Mouse (Mus musculus): Measurements from ENCODE around the gene Pde4dip.
A peak's percentile ranks its signal among the peaks of the same experiment; 100 is the strongest.

The Pde4dip gene

DNA sequence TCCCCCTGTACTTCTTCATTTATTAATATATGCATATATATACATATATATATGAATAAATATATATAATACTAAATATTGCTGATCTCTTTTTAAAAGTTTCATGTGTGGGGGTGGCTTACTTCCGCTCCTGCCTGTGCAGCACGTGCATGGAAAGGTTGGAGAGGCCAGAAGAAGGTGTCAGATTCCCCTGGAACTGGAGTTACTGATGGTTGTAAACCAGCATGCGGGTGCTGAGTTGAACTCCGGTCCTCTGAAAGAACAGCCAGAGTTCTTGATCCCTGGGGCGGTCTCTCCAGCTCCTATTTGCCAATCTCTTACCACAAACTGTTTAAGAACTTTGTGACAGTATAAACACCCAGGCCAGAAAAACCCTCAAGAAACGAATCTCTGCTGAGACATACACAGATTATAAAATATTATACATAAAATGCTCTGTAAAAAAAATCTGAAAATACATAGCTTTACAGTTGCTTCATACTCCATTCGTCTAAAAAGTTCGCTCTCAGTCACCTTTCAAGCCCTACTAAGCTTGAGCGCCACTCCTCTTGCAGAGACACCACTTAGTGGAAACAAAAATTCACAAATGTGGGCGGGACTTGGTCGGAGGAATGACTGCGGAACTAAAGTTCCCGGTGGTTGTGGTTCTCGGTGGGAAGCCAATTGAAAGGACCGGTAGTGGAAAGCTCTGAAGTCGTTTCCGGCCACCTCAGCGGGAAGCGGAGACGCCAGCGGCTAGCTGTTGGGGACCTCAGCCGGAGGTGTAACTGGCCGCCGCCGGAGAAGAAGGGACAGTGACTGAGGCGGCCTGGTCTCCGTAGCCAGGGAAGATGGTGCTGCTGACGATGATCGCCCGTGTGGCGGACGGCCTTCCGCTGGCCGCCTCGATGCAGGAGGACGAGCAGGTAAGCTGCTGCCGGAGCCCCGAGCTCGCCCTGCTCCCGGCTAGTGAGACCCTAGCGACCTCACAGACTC, 12.3 kb upstream of the Pde4dip start, which contains the start of gene Sec22b:
TSS of gene Sec22b (plus strand) at position 675 of the 975 bp plus-strand sequence.
- peak; percentile 63 to 81 for DNase-seq (ENCODE audit: low read depth in 1 of 2, low spot score in 2 of 2)

- no peak for DNase-seq (ENCODE audit: low read depth in 1 of 2, low spot score in 2 of 2)
Measured at GRCm38 (mm10) chr3:97898381-97898780, 9.9 kb upstream of the Pde4dip start.

DNA sequence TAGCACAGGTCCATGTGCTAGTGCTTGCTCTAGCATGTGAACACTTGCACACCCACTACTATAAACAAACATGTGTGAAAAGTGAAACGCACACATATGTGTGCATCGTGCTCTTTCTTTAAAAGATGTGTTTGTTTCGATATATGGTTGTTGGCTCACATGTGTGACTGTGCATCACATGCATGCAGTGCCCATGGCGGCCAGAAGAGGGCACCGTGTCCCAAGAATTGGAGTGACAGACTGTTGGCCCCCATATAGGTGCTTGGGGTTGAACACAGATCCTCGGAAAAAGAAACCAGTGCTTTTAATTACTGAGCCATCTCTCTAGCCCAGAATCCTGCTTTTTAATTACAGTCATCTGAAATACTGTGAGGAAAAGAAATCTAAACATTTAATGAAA, 6.2 kb upstream of the Pde4dip start:
- peak in 1 of 2 experiments; percentile 22 for DNase-seq (ENCODE audit: low read depth in 1 of 2, low spot score in 2 of 2)

DNA sequence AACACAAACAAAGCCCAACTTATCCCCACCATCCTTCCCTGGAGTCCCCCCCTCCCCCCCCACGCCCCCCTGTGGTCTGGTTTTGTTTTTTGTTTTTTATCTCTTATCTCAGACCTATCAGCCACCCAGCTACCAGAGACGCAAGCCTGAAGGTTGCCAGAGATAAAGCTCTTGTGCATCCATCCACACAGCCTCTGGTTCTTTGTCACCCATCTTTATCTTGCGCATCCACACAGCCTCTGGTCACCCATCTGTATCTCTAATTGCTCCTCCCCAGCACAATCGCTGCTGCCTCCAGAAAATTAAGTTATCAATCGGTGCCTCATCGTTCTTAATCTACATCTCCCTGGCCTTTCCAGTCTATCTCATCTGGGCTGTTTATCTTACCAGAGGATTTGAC, 1.7 kb upstream of the Pde4dip start:
- no peak for DNase-seq (ENCODE audit: low read depth in 1 of 2, low spot score in 2 of 2)

DNA sequence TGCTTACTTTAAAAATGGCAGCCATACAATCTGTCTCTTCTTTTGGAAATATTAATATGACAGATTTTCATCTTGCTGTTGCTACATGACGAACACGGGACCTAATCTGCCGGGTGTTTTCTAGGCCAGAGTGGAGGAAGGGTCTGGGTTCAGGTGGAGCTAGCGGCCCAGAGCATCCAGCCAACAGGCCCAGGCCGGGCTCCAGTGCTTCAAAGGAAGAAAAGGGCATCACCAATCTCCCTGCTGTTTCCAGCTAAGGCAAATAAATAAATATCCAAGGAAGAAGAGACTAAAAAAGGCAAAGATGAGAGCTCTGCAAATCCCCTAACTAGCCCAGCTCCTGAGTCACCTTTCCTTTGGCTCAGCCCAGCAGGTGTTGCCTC, 731 bp downstream of the Pde4dip start:
- DNase-seq (ENCODE audit: low read depth in 1 of 2, low spot score in 2 of 2): no peak

- DNase-seq (ENCODE audit: low read depth in 1 of 2, low spot score in 2 of 2): no peak
Measured at GRCm38 (mm10) chr3:97881576-97881975, 6.9 kb downstream of the Pde4dip start.

DNA sequence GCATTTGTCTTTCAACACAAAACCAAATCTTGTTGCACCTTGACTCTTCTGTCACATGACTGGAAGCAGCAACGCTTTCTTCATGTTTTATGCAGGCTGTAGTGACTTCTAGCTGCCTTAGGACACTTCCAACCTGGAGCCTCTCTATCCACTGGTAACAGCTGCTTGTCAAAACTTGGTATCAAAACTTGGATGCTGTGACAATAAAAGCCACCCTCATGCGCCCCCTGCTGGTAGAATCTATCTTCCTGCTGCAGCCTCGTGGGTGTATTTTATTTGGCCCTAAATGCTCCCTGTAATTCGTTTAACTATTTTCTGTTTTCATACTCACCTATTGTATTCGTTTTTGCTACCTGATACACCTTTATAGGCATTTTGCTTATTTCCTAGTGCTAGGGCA, 9.3 kb downstream of the Pde4dip start:
- peak in 1 of 2 experiments; percentile 61 for DNase-seq (ENCODE audit: low read depth in 1 of 2, low spot score in 2 of 2)

DNA sequence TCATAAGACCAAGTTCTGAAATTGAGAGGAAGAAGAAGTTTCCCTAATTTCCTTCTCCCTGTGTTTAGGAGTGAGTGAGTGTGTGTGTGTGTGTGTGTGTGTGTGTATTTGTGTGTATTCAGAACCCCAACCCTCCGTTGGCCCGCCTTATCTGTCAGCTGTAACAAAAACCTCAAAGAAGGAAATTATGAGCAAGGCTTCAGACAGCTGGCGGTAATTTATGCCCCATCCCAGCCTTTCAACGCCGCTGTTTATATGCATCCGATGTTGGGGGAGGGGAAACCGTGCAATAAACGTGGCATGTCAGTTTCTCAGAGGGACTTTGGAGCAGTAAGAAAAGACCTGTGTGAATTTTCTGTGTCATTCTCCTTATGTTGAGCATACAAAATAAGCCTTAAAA, 12.2 kb downstream of the Pde4dip start:
- DNase-seq (ENCODE audit: low read depth in 1 of 2, low spot score in 2 of 2): no peak

DNA sequence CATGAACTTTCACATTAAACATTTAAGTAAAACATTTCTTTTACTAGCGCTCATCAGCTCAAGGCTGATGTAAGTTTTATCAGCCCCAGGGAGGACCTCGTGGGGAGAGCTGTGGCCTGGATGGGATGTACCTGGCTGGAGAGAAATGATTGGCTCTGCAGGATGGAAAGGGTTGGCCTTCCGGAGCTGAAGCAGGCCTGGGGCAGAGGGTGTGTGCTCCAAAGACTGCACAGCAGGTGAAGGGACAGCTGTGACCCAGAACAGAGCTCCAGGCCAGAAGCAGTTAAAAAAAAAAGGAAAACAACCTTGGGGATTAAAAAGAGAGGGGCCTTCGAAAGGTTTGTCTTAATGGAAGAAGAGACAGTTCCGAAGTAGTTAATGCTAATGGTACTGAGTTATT, 13.7 kb downstream of the Pde4dip start:
- no peak for DNase-seq (ENCODE audit: low read depth in 1 of 2, low spot score in 2 of 2)

DNA sequence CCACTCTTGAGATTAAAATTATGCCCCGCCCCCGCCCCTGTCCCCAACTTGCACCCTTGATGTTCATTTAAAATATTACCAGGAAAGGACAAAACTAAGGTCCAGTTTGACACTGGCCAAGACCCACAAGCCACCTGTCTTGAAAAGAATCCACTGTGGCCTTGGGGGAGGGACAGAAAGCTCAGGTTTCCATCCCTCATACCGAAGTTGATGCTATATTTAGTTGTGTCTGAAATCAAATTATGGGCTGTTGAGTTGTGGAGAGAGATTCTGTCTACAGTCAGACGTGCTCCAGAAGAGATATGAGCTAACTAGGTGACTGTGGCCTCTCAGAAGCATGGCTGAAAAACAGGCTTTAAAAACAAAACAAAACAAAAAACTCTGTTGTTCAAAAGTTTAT, 18.8 kb downstream of the Pde4dip start:
- DNase-seq (ENCODE audit: low read depth in 1 of 2, low spot score in 2 of 2): no peak

GRCm38 (mm10) chr3:97868733-97869132, 19.8 kb downstream of the Pde4dip start:
- DNase-seq (ENCODE audit: low read depth in 1 of 2, low spot score in 2 of 2): no peak

- DNase-seq (ENCODE audit: low read depth in 1 of 2, low spot score in 2 of 2): peak in 1 of 2 experiments; percentile 21
Measured at GRCm38 (mm10) chr3:97868024-97868689, 20.4 kb downstream of the Pde4dip start.

- DNase-seq (ENCODE audit: low read depth in 1 of 2, low spot score in 2 of 2): no peak
Measured at GRCm38 (mm10) chr3:97867221-97868023, 21.1 kb downstream of the Pde4dip start.

GRCm38 (mm10) chr3:97866696-97867095, 21.8 kb downstream of the Pde4dip start:
- no peak for DNase-seq (ENCODE audit: low read depth in 1 of 2, low spot score in 2 of 2)

DNA sequence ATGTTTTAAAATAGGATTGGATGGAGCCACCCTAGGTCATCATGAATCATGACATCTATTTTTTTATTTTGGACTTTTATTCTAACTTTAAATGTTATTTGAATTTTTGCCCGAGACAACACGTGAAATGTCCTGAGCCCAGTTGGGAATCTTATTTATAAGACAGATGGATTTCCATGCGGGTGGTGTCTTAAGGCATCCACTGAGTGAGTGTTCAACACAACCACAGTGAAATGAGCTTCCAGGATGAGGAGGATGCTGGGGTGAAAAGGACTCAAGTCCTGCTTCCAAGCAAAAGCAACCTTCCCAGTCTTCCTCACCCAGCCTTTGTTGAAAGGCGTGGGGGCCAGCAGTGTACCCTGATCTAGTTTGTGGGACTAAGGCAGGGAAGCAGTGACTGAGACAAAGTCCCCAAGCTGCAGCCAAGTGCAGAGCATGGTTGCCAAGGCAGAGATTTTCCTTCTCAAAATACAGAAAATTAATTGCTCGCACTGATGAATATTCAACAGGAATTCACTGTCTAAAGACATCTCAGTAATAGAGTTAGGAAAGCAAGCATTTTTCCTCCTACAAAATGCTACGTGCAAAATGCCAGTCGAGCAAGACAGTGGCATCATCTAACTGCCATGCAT, 27.6 kb downstream of the Pde4dip start:
- no peak for DNase-seq (ENCODE audit: low read depth in 1 of 2, low spot score in 2 of 2)

GRCm38 (mm10) chr3:97859400-97859799, 29.1 kb downstream of the Pde4dip start:
- no peak for DNase-seq (ENCODE audit: low read depth in 1 of 2, low spot score in 2 of 2)

DNA sequence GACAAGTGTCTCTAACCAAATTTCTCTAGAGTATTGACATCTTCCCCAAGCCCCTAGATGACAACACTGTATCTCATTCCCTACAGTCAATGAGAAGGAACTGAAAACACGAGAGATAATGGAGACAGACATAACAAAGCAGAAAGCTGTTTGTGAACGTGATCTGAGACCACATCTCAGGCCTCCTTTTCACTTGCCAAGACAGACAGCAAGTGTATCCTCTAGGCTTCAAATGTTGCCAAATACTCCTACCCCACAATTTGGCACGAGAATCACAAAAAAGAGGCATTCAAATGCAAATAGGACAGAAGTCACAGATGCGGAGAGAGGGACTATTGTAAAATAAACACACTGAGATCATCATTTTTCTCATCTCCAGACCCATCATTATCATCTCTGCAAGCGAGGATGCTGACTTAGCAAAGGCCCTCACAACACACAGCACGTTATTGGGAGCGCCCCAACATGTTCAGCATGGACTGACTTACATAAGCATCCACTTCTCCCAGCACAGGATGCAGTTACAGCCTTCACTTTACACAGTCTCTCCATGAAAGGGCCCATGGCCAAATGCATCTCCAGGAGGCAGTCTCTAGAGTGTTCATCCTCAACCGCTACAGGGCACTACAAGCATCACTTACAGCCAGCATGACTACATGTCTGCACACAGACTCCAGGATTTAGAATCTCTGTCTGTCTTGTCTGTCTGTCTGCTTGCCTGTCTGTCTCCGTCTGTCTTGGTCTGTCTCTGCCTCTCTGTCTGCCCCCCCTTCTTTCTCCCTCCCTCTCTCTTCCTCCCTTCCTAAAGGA, 33.7 kb downstream of the Pde4dip start:
- no peak for DNase-seq (ENCODE audit: low read depth in 1 of 2, low spot score in 2 of 2)

DNA sequence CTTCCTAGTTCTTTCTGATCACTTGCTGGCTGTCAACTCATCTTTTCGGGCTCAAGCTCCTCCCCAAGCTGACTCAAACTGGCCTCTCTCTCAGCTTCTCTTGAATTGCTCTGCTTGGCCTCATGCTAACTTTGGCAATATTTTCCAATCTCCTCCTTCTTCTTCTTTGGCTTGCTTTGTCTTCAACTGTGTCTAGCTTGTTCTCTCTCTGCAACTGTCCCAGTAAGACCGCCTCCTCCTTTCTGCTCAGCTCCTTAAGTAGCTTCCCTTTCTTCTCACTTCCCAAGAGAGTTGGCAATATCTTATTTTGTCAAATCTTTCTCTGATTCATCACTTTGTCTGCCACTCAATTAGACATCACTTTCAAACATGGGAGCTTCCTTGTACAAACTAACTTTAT, 36.7 kb downstream of the Pde4dip start:
- no peak for DNase-seq (ENCODE audit: low read depth in 1 of 2, low spot score in 2 of 2)

- no peak for DNase-seq (ENCODE audit: low read depth in 1 of 2, low spot score in 2 of 2)
Measured at GRCm38 (mm10) chr3:97847626-97848025, 40.9 kb downstream of the Pde4dip start.

GRCm38 (mm10) chr3:97846448-97846847, 42.1 kb downstream of the Pde4dip start:
- DNase-seq (ENCODE audit: low read depth in 1 of 2, low spot score in 2 of 2): no peak
